Mouse (Mus musculus): ENCODE data around the gene 4930578G10Rik. TPM values are rescaled to one million over a fixed set of nuclear protein-coding genes. Genes with fewer than 3 reads are reported as not detected.

The 4930578G10Rik gene
- total and polyA plus RNA-seq, 3 experiments, result not detected

DNA sequence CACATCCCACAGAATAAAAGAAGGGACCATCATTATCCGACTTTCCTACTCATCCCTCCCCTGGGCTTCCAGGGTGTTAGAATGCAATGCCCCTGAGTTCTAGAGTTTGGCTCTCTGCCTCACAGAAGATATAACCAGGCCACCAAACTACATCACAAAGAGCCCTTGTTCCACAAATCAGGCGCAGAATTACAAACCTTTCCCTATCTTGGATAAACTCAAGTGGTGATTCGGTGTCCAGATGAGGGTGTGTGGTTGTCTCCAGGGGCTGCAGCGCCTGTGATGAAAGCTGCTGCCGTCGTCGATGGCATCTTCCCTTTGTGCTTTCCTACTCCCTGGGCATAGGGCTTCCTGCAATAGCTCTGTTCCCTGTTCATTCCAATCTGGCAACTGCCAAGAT is 138.8 kb downstream of the 4930578G10Rik start, which contains the start of gene Fam205c:
Gene Fam205c, minus strand, starts transcription at position 101 of the 400 bp plus-strand sequence.
- peaks cover 24% of the 10 kb centered on the region for H3K27me3 ChIP-seq (replicated peaks)
- H3K4me1 ChIP-seq (ENCODE audit: control insufficient read depth in 1 of 2, insufficient read depth in 2 of 2), result no peaks in the 10 kb centered on the region
- no peak for TF ChIP-seq POLR2AphosphoS2 (IDR thresholded peaks at IDR 0.05; ENCODE audit: low read depth, low read length)
- no peak for TF ChIP-seq JUND (conservative IDR thresholded peaks at IDR 0.05; ENCODE audit: low read depth, low read length)
- dilution Hi-C loops (cut with MboI; ENCODE audit: extremely low pct_ligation_motif_present, extremely low pct_unique_long_range_greater_than_20kb, low sequenced_read_pairs) (no loop called here), in situ Hi-C loops (cut with MboI; ENCODE audit: low pct_ligation_motif_present, low pct_unique_long_range_greater_than_20kb, low sequenced_read_pairs) (loop anchor here (5.0 kb wide), 1 partner anchor 88 kb away; no protein-coding TSS in a partner anchor)
- H3K4me3 ChIP-seq (replicated peaks in 1 of 3; ENCODE audit: low read depth in 2 of 3, low read length in 2 of 3, poor library complexity in 1 of 3), result no peak within 1 kb of the TSS
- H3K9me3 ChIP-seq (replicated peaks; ENCODE audit: low read length), result no peaks in the 10 kb centered on the region
- DNase-seq (ENCODE audit: extremely low read depth), result no peak
- H3K9ac ChIP-seq (ENCODE audit: insufficient read depth, low read depth), result no peak within 1 kb of the TSS
- H3K79me2 ChIP-seq (replicated peaks; ENCODE audit: control insufficient read depth, extremely low read depth, insufficient read depth, poor library complexity, severe bottlenecking), result no peaks in the 10 kb centered on the region
- H3K27ac ChIP-seq (ENCODE audit: insufficient read depth, low read depth), result no peak within 1 kb of the TSS
- no peak within 1 kb of the TSS for H3K4me2 ChIP-seq (ENCODE audit: insufficient read depth, low read depth, poor library complexity, severe bottlenecking)
- H3K36me3 ChIP-seq (replicated peaks in 1 of 2; ENCODE audit: control insufficient read depth in 1 of 2, insufficient read depth in 1 of 2, low read length in 1 of 2), result no peaks in the 10 kb centered on the region

GRCm38 (mm10) chr4:42876586-42877291 is 141.4 kb downstream of the 4930578G10Rik start:
- Histone ChIP-seq H3K9me3 (replicated peaks; ENCODE audit: low read length) (no peaks in the 10 kb centered on the region), H3K9ac (ENCODE audit: insufficient read depth, low read depth) (no peak overlapping the region), H3K79me2 (replicated peaks; ENCODE audit: control insufficient read depth, extremely low read depth, insufficient read depth, poor library complexity, severe bottlenecking) (no peaks in the 10 kb centered on the region), H3K4me3 (replicated peaks in 1 of 3; ENCODE audit: low read depth in 2 of 3, low read length in 2 of 3, poor library complexity in 1 of 3) (no peak overlapping the region), H3K4me2 (ENCODE audit: insufficient read depth, low read depth, poor library complexity, severe bottlenecking) (no peak overlapping the region), H3K4me1 (ENCODE audit: control insufficient read depth in 1 of 2, insufficient read depth in 2 of 2) (peaks cover 0 to 6% of the 10 kb centered on the region in 2 experiments; a peak in 1 of 4 replicates), H3K36me3 (replicated peaks in 1 of 2; ENCODE audit: control insufficient read depth in 1 of 2, insufficient read depth in 1 of 2, low read length in 1 of 2) (no peaks in the 10 kb centered on the region), H3K27ac (ENCODE audit: insufficient read depth, low read depth) (no peak overlapping the region), H3K27me3 (replicated peaks) (peaks cover 26% of the 10 kb centered on the region)
- peak; percentile 62 for DNase-seq (ENCODE audit: extremely low read depth)
- dilution Hi-C loops (cut with MboI; ENCODE audit: extremely low pct_ligation_motif_present, extremely low pct_unique_long_range_greater_than_20kb, low sequenced_read_pairs) (no loop called here), in situ Hi-C loops (cut with MboI; ENCODE audit: low pct_ligation_motif_present, low pct_unique_long_range_greater_than_20kb, low sequenced_read_pairs) (no loop called here)
- TF ChIP-seq UBTF (IDR thresholded peaks at IDR 0.05; ENCODE audit: low read depth, low read length), result no peak
- no peak for TF ChIP-seq MAX (IDR thresholded peaks at IDR 0.05; ENCODE audit: low read length)
- TF ChIP-seq MAZ (IDR thresholded peaks at IDR 0.05; ENCODE audit: low read depth, low read length), result no peak
- TF ChIP-seq ZMIZ1 (IDR thresholded peaks at IDR 0.05; ENCODE audit: low read depth, low read length), result no peak
- TF ChIP-seq JUND (conservative IDR thresholded peaks at IDR 0.05; ENCODE audit: low read depth, low read length), result 0 out of 2 replicates have a peak, but pooled peaks have one; percentile 11
- TF ChIP-seq ZNF384 (IDR thresholded peaks at IDR 0.05; ENCODE audit: low read depth, low read length), result no peak
- TF ChIP-seq SMC3 (IDR thresholded peaks at IDR 0.05; ENCODE audit: low read depth, low read length), result peak; percentile 79
- no peak for TF ChIP-seq USF2 (conservative IDR thresholded peaks at IDR 0.05; ENCODE audit: low read depth, low read length)
- no peak for TF ChIP-seq ZKSCAN1 (IDR thresholded peaks at IDR 0.05; ENCODE audit: borderline replicate concordance, low read depth, low read length)
- TF ChIP-seq GABPA (IDR thresholded peaks at IDR 0.05; ENCODE audit: insufficient replicate concordance, low read depth, low read length), result no peak
- no peak for TF ChIP-seq ELF1 (IDR thresholded peaks at IDR 0.05; ENCODE audit: low read depth, low read length)
- TF ChIP-seq TCF12 (IDR thresholded peaks at IDR 0.05; ENCODE audit: low read depth, low read length), result no peak
- TF ChIP-seq NRF1 (IDR thresholded peaks at IDR 0.05; ENCODE audit: low read depth, low read length), result no peak
- no peak for TF ChIP-seq MEF2A (IDR thresholded peaks at IDR 0.05; ENCODE audit: borderline replicate concordance, low read depth, low read length)
- TF ChIP-seq BHLHE40 (IDR thresholded peaks at IDR 0.05; ENCODE audit: low read depth, low read length), result no peak
- TF ChIP-seq CTCF (conservative IDR thresholded peaks at IDR 0.05 in 1 of 2, IDR thresholded peaks at IDR 0.05 in 1 of 2; ENCODE audit: low read depth in 2 of 2, low read length in 2 of 2), result peak; percentile 61 to 96; a peak in 3 of 4 replicates
- TF ChIP-seq RAD21 (IDR thresholded peaks at IDR 0.05; ENCODE audit: low read depth, low read length), result peak; percentile 95
- no peak for TF ChIP-seq POLR2AphosphoS2 (IDR thresholded peaks at IDR 0.05; ENCODE audit: low read depth, low read length)
- TF ChIP-seq USF1 (IDR thresholded peaks at IDR 0.05; ENCODE audit: low read depth, low read length), result no peak
- no peak for TF ChIP-seq E2F4 (IDR thresholded peaks at IDR 0.05; ENCODE audit: insufficient replicate concordance, low read depth, low read length)
- TF ChIP-seq JUN (IDR thresholded peaks at IDR 0.05; ENCODE audit: insufficient read depth, low read depth, low read length), result no peak
- TF ChIP-seq RCOR1 (conservative IDR thresholded peaks at IDR 0.05; ENCODE audit: low read depth, low read length), result no peak
- TF ChIP-seq MAFK (IDR thresholded peaks at IDR 0.05; ENCODE audit: insufficient replicate concordance, low read length), result no peak
- TF ChIP-seq KAT2A (IDR thresholded peaks at IDR 0.05; ENCODE audit: insufficient replicate concordance, low read length), result no peak
- no peak for TF ChIP-seq TBP (conservative IDR thresholded peaks at IDR 0.05; ENCODE audit: low read depth, low read length)
- TF ChIP-seq ZC3H11A (IDR thresholded peaks at IDR 0.05; ENCODE audit: low read depth, low read length), result no peak

Measured in CH12.LX (cell line).